In genomic region chr19:4498062-4498933, GRCm38 (mm10) we compare ENCODE assay signal across 11 mouse cellular contexts. TPM values are rescaled to one million over a fixed set of nuclear protein-coding genes. Genes with fewer than 3 reads are reported as not detected.
DNase-seq lines count a peak whose midpoint lies in the region; ATAC-seq and TF ChIP-seq lines count a peak whose summit lies in the region.
"Had no signal": no experiment of that assay in that cellular context is flagged by ENCODE, and none has a peak within 500 bp of the region (broad histone marks: within the 10 kb centered on the region; RNA-seq: fewer than 3 reads in every experiment).

2010003K11Rik (minus strand) TSS chr19:4498583.

- no peak for TF ChIP-seq CTCF in liver, postnatal 0 days (IDR thresholded peaks at IDR 0.05; ENCODE audit: low read depth)

- H3K9ac ChIP-seq in heart, embryonic 15.5 days: no peak within 1 kb of the TSS
- 0 out of 2 replicates have a peak within 1 kb of the TSS, but pooled peaks have one; percentile 22 for H3K9ac ChIP-seq in forebrain, embryonic 16.5 days (replicated peaks; ENCODE audit: low read depth, low read length)
- H3K9ac ChIP-seq in liver, postnatal 0 days (replicated peaks): peak within 1 kb of the TSS; percentile 38; the same call in 1 of the 2 replicates

- no peak for DNase-seq in heart, postnatal 25 days (ENCODE audit: low spot score)
- DNase-seq in adrenal gland, adult 18-20 months (ENCODE audit: low spot score in 2 of 2): peak in 1 of 2 experiments; percentile 62
- DNase-seq in liver, postnatal 0 days: peak; percentile 47
- DNase-seq in right cerebral cortex, postnatal 4 days: no peak
- DNase-seq in urinary bladder, adult 18-20 months (ENCODE audit: low spot score in 2 of 2): no peak
- no peak for DNase-seq in left cerebral cortex, postnatal 4 days

- peaks cover 5% of the 10 kb centered on the region for H3K4me1 ChIP-seq in heart, embryonic 15.5 days (replicated peaks)
- peaks cover 4% of the 10 kb centered on the region for H3K4me1 ChIP-seq in forebrain, embryonic 16.5 days (replicated peaks; ENCODE audit: control insufficient read depth, insufficient read depth, low read length)
- 0 out of 2 replicates have a peak, but pooled peaks cover 9% of the 10 kb centered on the region for H3K4me1 ChIP-seq in liver, postnatal 0 days (ENCODE audit: insufficient read depth)

- intact Hi-C loops in heart, postnatal 25 days (cut with DNase I): loop anchor here (5.0 kb wide), 1 partner anchor 124 kb away; no protein-coding TSS in a partner anchor
- intact Hi-C loops in left cerebral cortex, postnatal 4 days (cut with DNase I): loop anchor here (5.0 kb wide), 2 partner anchors 119 to 244 kb away; partner anchors contain the start of gene Lrfn4

- H3K36me3 ChIP-seq in heart, embryonic 15.5 days: no peaks in the 10 kb centered on the region
- no peaks in the 10 kb centered on the region for H3K36me3 ChIP-seq in forebrain, embryonic 16.5 days (ENCODE audit: control insufficient read depth, insufficient read depth)
- no peaks in the 10 kb centered on the region for H3K36me3 ChIP-seq in liver, postnatal 0 days (replicated peaks; ENCODE audit: insufficient read depth, low read length)
- H3K36me3 ChIP-seq: G1E had no signal

- 63% methylated on average over 16 of the region's 16 CpGs for WGBS in heart, embryonic 15.5 days
- 49% methylated on average over 16 of the region's 16 CpGs for WGBS in forebrain, embryonic 16.5 days
- 65% methylated on average over 16 of the region's 16 CpGs for WGBS in liver, postnatal 0 days (ENCODE audit: insufficient replicate concordance)

- no peak within 1 kb of the TSS for H3K27ac ChIP-seq in heart, embryonic 15.5 days
- H3K27ac ChIP-seq in forebrain, embryonic 16.5 days (ENCODE audit: low read length): no peak within 1 kb of the TSS
- H3K27ac ChIP-seq in liver, postnatal 0 days (ENCODE audit: low read depth): peak within 1 kb of the TSS; percentile 74

- peak; percentile 79 for TF ChIP-seq EP300 in liver, postnatal 0 days (IDR thresholded peaks at IDR 0.05; ENCODE audit: low read depth)

- H3K27me3 ChIP-seq in heart, embryonic 15.5 days: no peaks in the 10 kb centered on the region
- H3K27me3 ChIP-seq in forebrain, embryonic 16.5 days (replicated peaks; ENCODE audit: control insufficient read depth, insufficient read depth, low read length): no peaks in the 10 kb centered on the region
- no peaks in the 10 kb centered on the region for H3K27me3 ChIP-seq in liver, postnatal 0 days (ENCODE audit: insufficient read depth, low read length)

- ATAC-seq in heart, embryonic 15.5 days (replicated peaks; ENCODE audit: insufficient number of reproducible peaks, insufficient read depth, low FRiP score, low read depth): no peak
- ATAC-seq in forebrain, embryonic 16.5 days: no peak
- peak; percentile 73 for ATAC-seq in liver, postnatal 0 days

- no peak within 1 kb of the TSS for H3K4me3 ChIP-seq in heart, embryonic 15.5 days
- no peak within 1 kb of the TSS for H3K4me3 ChIP-seq in forebrain, embryonic 16.5 days (replicated peaks; ENCODE audit: low read length)
- no peak within 1 kb of the TSS for H3K4me3 ChIP-seq in liver, postnatal 0 days (ENCODE audit: low read depth, low read length)

- 0 out of 2 replicates have a peak within 1 kb of the TSS, but pooled peaks have one; percentile 32 for H3K4me2 ChIP-seq in heart, embryonic 15.5 days
- H3K4me2 ChIP-seq in forebrain, embryonic 16.5 days (ENCODE audit: low read length): no peak within 1 kb of the TSS
- peak within 1 kb of the TSS; percentile 0; the same call in 1 of the 2 replicates for H3K4me2 ChIP-seq in liver, postnatal 0 days (ENCODE audit: low read depth, low read length)

- no peaks in the 10 kb centered on the region for H3K9me3 ChIP-seq in heart, embryonic 15.5 days (replicated peaks)
- H3K9me3 ChIP-seq in forebrain, embryonic 16.5 days (ENCODE audit: control insufficient read depth, low read length): no peaks in the 10 kb centered on the region
- H3K9me3 ChIP-seq in liver, postnatal 0 days (ENCODE audit: low read length): no peaks in the 10 kb centered on the region
- H3K9me3 ChIP-seq: G1E had no signal

RNA-seq across cellular contexts. Expression of gene 2010003K11Rik, which starts in this region (rescaled TPM):
- not detected in 2 replicates for polyA plus RNA-seq in heart, embryonic 15.5 days (2015; fragmentation: Nextera tagmentation; extraction: Ambion mirVana)
- under 1 TPM in 1 of 2 experiments, not detected in 1; 0.22 TPM for total RNA-seq in heart, postnatal 25 days (2021)
- total RNA-seq in adrenal gland, adult 18-20 months (2021): 100 to 1,000 TPM in 1 of 2 experiments, 10 to 100 TPM in 1; 42.0 to 133 TPM
- polyA plus RNA-seq in forebrain, embryonic 16.5 days (2015; fragmentation: Nextera tagmentation; extraction: Ambion mirVana): not detected in 2 replicates
- polyA plus RNA-seq in liver, postnatal 0 days (2015; fragmentation: Nextera tagmentation; extraction: Ambion mirVana): 5.8 and 7.6 TPM in 2 replicates
- total RNA-seq in left cerebral cortex, postnatal 4 days (2021): not detected
- polyA plus RNA-seq: G1E; limb, embryonic 14.5 days; spleen, adult 2 months had no signal

Comparison
In these comparisons a context has a peak if more than half of its experiments do, and no peak if none do; other contexts are left out.
1. RNA of gene 2010003K11Rik (total RNA-seq): 42.0 to 133 TPM in adrenal gland, adult 18-20 months; 0.22 TPM in heart, postnatal 25 days and not detected in left cerebral cortex, postnatal 4 days; every median in the first group is over 10 times any median in the second.